Mouse (Mus musculus) A20 (cell line): ENCODE measurements around the gene Jund.
A peak's percentile ranks its signal among the peaks of the same experiment; 100 is the strongest.

ENCODE experiments used
- DNase-seq: peaks from one replicate; pipeline ENCODE4 v3.0.0-alpha.2; 2011; ENCODE audit warnings: low read depth, low spot score

Gene Jund

GRCm38 (mm10) chr8:70699834-70700554 is 1.2 kb downstream of the Jund start:
- DNase-seq: peak; percentile 92

- DNase-seq: peak; percentile 96
Measured at GRCm38 (mm10) chr8:70700555-70700922, 1.8 kb downstream of the Jund start.

GRCm38 (mm10) chr8:70701048-70701981 is 2.6 kb downstream of the Jund start:
- DNase-seq: peak; percentile 33

- no peak for DNase-seq
Measured at GRCm38 (mm10) chr8:70701982-70702841, 3.5 kb downstream of the Jund start.

GRCm38 (mm10) chr8:70702842-70703182 is 4.1 kb downstream of the Jund start:
- DNase-seq: no peak

- no peak for DNase-seq
Measured at GRCm38 (mm10) chr8:70703287-70703686, 4.5 kb downstream of the Jund start, which contains the start of gene Iqcn. Iqcn (plus strand) TSS chr8:70703457.

- DNase-seq: no peak
Measured at GRCm38 (mm10) chr8:70708281-70708680, 9.5 kb downstream of the Jund start.

- no peak for DNase-seq
Measured at GRCm38 (mm10) chr8:70709794-70710193, 11.0 kb downstream of the Jund start.

- DNase-seq: no peak
Measured at GRCm38 (mm10) chr8:70710296-70710695, 11.5 kb downstream of the Jund start.

- no peak for DNase-seq
Measured at GRCm38 (mm10) chr8:70711041-70711440, 12.3 kb downstream of the Jund start.

GRCm38 (mm10) chr8:70713991-70714390 is 15.2 kb downstream of the Jund start:
- no peak for DNase-seq

- DNase-seq: no peak
Measured at GRCm38 (mm10) chr8:70715086-70715485, 16.3 kb downstream of the Jund start.

- no peak for DNase-seq
Measured at GRCm38 (mm10) chr8:70716521-70717400, 18.0 kb downstream of the Jund start.

GRCm38 (mm10) chr8:70718297-70718696 is 19.5 kb downstream of the Jund start, which contains the start of gene Gm3336:
Gm3336 (plus strand) TSS chr8:70718543.
- DNase-seq: peak; percentile 84

GRCm38 (mm10) chr8:70719796-70720270 is 21.1 kb downstream of the Jund start:
- DNase-seq: peak; percentile 59

GRCm38 (mm10) chr8:70720739-70721138 is 22.0 kb downstream of the Jund start:
- peak; percentile 87 for DNase-seq

GRCm38 (mm10) chr8:70721601-70722000 is 22.9 kb downstream of the Jund start:
- no peak for DNase-seq

GRCm38 (mm10) chr8:70723486-70724210 is 24.9 kb downstream of the Jund start, which contains the start of gene Pde4c:
Pde4c (plus strand) TSS chr8:70723720.
- DNase-seq: peak; percentile 71

GRCm38 (mm10) chr8:70724216-70724615 is 25.5 kb downstream of the Jund start:
- DNase-seq: peak; percentile 41
